Mouse (Mus musculus) forebrain, embryonic 12.5 days (tissue): Measurements from ENCODE around the gene Pdp2. TPM values are rescaled to one million over a fixed set of nuclear protein-coding genes. Genes with fewer than 3 reads are reported as not detected.

Experiments
- ATAC-seq: fragments of 200-750 bp; cut with Nextera tagmentation; 2 replicates; pipeline ENCODE4 v1.8.0; 2017; ENCODE audit warnings: moderate TSS enrichment; ENCODE audit not compliant: low FRiP score
- H3K27ac ChIP-seq: fragments of 300-500 bp; sonication (generic); 2 replicates; pipeline ENCODE4 v1.5.1; 2016; ENCODE audit warnings: mild to moderate bottlenecking
- H3K27me3 ChIP-seq: fragments of 300-500 bp; sonication (generic); 2 replicates; pipeline ENCODE4 v1.6.1; 2016; ENCODE audit warnings: mild to moderate bottlenecking
- H3K36me3 ChIP-seq: fragments of 300-500 bp; sonication (generic); replicated peaks from 2 replicates; pipeline ENCODE4 v1.6.1; 2016; ENCODE audit warnings: mild to moderate bottlenecking
- H3K4me1 ChIP-seq: fragments of 300-500 bp; sonication (generic); 2 replicates; pipeline ENCODE4 v1.6.1; 2016
- H3K4me2 ChIP-seq: fragments of 300-500 bp; sonication (generic); 2 replicates; pipeline ENCODE4 v1.6.1; 2016; ENCODE audit warnings: mild to moderate bottlenecking, moderate library complexity
- H3K4me3 ChIP-seq: fragments of 300-500 bp; sonication (generic); replicated peaks from 2 replicates; pipeline ENCODE4 v1.5.1; 2016; ENCODE audit warnings: mild to moderate bottlenecking
- H3K9ac ChIP-seq: fragments of 300-500 bp; sonication (generic); 2 replicates; pipeline ENCODE4 v1.6.1; 2016; ENCODE audit warnings: mild to moderate bottlenecking
- H3K9me3 ChIP-seq: fragments of 300-500 bp; sonication (generic); 2 replicates; pipeline ENCODE4 v1.6.1; 2016
- WGBS: fragments of 180-500 bp; shearing (Covaris S2); methylation state at CpG from one replicate; pipeline ENCODE4 v1.1.7; 2016; 5-methylcytosine and 5-hydroxymethylcytosine counted together
- polyA plus RNA-seq: library from polyadenylated mRNA; unstranded; fragments of >200 nt; fragmentation: Nextera tagmentation; extraction: Ambion mirVana; gene quantifications from 2 replicates; pipeline ENCODE4 v1.2.1, GENCODE M21; 2016

Gene Pdp2
- polyA plus RNA-seq, 1 experiment from 2014 or later = 14.2 TPM

DNA sequence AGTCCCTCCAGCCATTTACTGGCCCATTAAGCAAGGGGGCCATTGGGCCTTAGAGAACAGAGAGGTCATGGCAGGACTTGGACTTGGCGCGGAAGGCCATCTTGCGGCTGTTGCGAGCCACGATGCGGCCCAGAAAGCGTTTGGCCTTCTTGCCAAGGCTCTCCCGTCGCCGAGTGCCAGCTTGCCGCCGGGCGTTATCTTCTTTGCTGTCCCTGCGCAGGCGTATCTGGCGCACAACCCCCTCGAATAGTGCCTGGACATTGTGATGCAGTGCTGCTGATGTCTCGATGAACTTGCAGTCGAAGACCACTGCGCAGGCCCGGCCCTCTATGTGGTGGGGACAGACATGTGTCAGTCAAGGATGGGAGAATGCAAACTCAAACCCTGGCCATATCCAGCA, 37.2 kb downstream of the Pdp2 start:
- H3K27me3 ChIP-seq = peaks cover 38% of the 10 kb centered on the region
- no peak for ATAC-seq
- no peak overlapping the region for H3K27ac ChIP-seq
- H3K36me3 ChIP-seq = no peaks in the 10 kb centered on the region
- H3K4me3 ChIP-seq = no peak overlapping the region
- peaks cover 14% of the 10 kb centered on the region for H3K4me1 ChIP-seq
- 92% methylated on average over 21 of the region's 21 CpGs for WGBS
- no peak overlapping the region for H3K4me2 ChIP-seq
- no peaks in the 10 kb centered on the region for H3K9me3 ChIP-seq
- no peak overlapping the region for H3K9ac ChIP-seq

GRCm38 (mm10) chr8:104629306-104630110, 38.3 kb downstream of the Pdp2 start:
- ATAC-seq = no peak
- no peaks in the 10 kb centered on the region for H3K36me3 ChIP-seq
- 79% methylated on average over 22 of the region's 22 CpGs for WGBS
- H3K4me2 ChIP-seq = no peak overlapping the region
- H3K4me3 ChIP-seq = no peak overlapping the region
- no peaks in the 10 kb centered on the region for H3K9me3 ChIP-seq
- no peak overlapping the region for H3K9ac ChIP-seq
- H3K27ac ChIP-seq = no peak overlapping the region
- peaks cover 14% of the 10 kb centered on the region for H3K4me1 ChIP-seq
- peaks cover 38% of the 10 kb centered on the region for H3K27me3 ChIP-seq

- Histone ChIP-seq H3K9me3 (no peaks in the 10 kb centered on the region), H3K27ac (no peak overlapping the region), H3K4me3 (peak overlapping the region; percentile 42; the same call in 1 of the 2 replicates), H3K36me3 (no peaks in the 10 kb centered on the region), H3K4me1 (peaks cover 14% of the 10 kb centered on the region), H3K27me3 (peaks cover 38% of the 10 kb centered on the region), H3K9ac (no peak overlapping the region; the same call in 1 of the 2 replicates), H3K4me2 (peak overlapping the region; percentile 74)
- 37% methylated on average over 8 of the region's 8 CpGs for WGBS
- ATAC-seq = no peak
These were observed 38.8 kb downstream of the Pdp2 start for GRCm38 (mm10) chr8:104630111-104630479.

- Histone ChIP-seq H3K27ac (no peak overlapping the region), H3K9ac (peak overlapping the region; percentile 59; the same call in 1 of the 2 replicates)
- WGBS = under 1% methylated on average over 36 of the region's 36 CpGs
These were observed 39.3 kb downstream of the Pdp2 start for GRCm38 (mm10) chr8:104630574-104630973.

DNA sequence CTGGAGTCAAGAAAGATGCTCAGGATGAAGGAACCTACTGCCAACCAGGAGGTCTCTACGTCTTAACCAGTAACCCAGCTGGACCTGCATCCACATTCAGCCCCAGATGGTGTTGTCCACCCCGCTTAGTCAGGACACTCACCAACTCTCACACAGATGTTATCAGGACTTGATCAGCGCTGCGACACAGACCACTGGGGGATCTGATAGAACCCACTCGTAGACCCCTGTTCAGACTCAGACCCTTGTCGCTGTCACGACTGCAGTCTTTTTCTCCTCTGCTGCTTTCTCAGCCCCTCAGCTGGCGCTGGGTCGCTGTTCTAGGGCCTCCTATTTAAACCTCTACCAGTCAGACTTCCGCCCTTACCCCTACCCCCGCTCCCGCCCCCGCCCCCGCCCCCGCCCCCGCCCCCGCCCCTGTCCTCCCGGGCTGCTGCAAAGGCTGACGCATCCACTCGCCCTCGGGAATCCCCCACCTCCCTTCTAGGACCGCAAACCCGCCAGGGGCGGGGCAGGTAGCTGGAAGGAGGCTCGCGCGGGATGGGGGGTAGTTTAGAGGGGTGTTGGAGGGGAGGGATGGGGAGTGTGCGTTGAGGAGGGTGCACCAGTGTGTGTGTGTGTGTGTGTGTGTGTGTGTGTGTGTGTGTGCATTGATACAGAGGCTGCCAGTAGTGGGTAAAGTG, 39.9 kb downstream of the Pdp2 start, which contains the start of gene Rrad:
TSS of gene Rrad (minus strand) at position 347 of the 683 bp plus-strand sequence.
- Histone ChIP-seq H3K4me2 (peak within 1 kb of the TSS; percentile 74), H3K9ac (peak within 1 kb of the TSS; percentile 59), H3K4me1 (peaks cover 14% of the 10 kb centered on the region), H3K27ac (no peak within 1 kb of the TSS), H3K9me3 (no peaks in the 10 kb centered on the region), H3K4me3 (peak within 1 kb of the TSS; percentile 42), H3K36me3 (peaks cover 8% of the 10 kb centered on the region), H3K27me3 (peaks cover 38% of the 10 kb centered on the region)
- WGBS = 0% methylated on average over 17 of the region's 28 CpGs
- peak; percentile 65 for ATAC-seq

More at GRCm38 (mm10) chr8:104630574-104630973, 39.3 kb downstream of the Pdp2 start:
- Histone ChIP-seq H3K36me3 (peaks cover 2% of the 10 kb centered on the region; the same call in 1 of the 2 replicates), H3K27me3 (peaks cover 38% of the 10 kb centered on the region), H3K4me2 (peak overlapping the region; percentile 74), H3K4me1 (peaks cover 14% of the 10 kb centered on the region), H3K4me3 (peak overlapping the region; percentile 42), H3K9me3 (no peaks in the 10 kb centered on the region)
- ATAC-seq = peak; percentile 40; the same call in 1 of the 2 replicates

DNA sequence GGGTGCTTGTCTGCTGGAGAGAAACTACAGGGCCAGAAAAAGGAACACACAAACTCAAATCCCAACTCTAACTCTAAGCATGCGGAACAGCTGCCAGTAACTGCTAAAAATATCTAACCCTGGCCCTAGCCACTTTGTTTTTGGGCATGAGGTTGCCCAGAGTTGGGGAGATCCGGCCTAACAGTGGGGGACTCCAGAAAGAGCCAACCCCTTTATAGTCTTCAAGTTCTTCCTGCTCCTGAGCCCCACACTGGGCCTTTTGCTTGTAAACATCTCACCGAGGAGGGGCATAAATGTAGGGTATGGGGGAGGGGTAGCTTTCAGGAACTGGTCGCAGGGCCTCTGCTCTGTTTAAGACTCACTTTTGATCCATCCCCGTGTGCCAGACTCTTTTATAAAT, 40.7 kb downstream of the Pdp2 start:
- Histone ChIP-seq H3K4me3 (no peak overlapping the region), H3K4me1 (peaks cover 14% of the 10 kb centered on the region), H3K36me3 (peaks cover 8% of the 10 kb centered on the region), H3K27me3 (peaks cover 38% of the 10 kb centered on the region), H3K4me2 (no peak overlapping the region; the same call in 1 of the 2 replicates), H3K9ac (no peak overlapping the region), H3K9me3 (no peaks in the 10 kb centered on the region), H3K27ac (no peak overlapping the region)
- 33% methylated on average over 5 of the region's 5 CpGs for WGBS
- no peak for ATAC-seq

GRCm38 (mm10) chr8:104632486-104632885, 41.2 kb downstream of the Pdp2 start:
- WGBS = 69% methylated on average over 6 of the region's 6 CpGs
- ATAC-seq = no peak; the same call in 1 of the 2 replicates

GRCm38 (mm10) chr8:104633156-104633744, 42.0 kb downstream of the Pdp2 start:
- H3K27me3 ChIP-seq = peaks cover 38% of the 10 kb centered on the region
- whole genome bisulfite sequencing = 72% methylated on average over 9 of the region's 9 CpGs

More at GRCm38 (mm10) chr8:104632486-104632885, 41.2 kb downstream of the Pdp2 start:
- H3K4me3 ChIP-seq = no peak overlapping the region
- H3K36me3 ChIP-seq = peaks cover 11% of the 10 kb centered on the region
- no peaks in the 10 kb centered on the region for H3K9me3 ChIP-seq
- H3K4me1 ChIP-seq = peaks cover 14% of the 10 kb centered on the region
- H3K9ac ChIP-seq = no peak overlapping the region
- H3K27me3 ChIP-seq = peaks cover 38% of the 10 kb centered on the region
- H3K4me2 ChIP-seq = no peak overlapping the region
- H3K27ac ChIP-seq = no peak overlapping the region

DNA sequence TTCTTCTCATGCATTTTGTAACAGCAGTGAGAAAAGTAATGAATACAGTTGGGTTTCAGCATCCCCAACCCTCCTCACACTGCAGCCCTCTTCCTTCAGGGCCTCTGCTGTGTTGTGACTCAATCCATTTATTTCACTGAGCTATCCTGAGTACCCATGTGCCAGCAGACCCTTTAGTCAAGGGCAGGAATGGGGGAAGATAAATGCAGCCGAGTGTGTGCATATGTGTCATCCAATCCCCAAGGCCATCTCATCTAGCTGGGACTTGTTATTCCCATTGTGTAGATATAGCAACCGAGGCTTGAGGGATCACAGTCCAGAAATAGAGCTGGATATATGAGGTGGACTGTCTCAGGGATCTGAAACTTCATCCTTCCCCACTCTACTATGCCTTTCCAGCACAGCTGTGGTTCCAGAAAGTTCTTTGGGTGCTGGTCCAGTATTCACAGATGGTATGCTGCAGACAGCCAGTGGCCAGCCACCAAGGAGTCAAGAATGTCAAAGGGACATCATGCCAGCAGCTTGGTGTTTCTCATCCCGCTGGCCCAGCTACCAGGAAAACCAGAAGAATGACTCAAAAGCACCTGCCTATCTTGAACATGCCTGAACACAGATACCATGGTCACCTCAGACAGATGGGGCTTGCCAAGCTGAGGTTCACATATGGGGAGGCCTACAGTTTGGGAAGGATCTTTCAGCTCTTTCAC, 43.9 kb downstream of the Pdp2 start:
- Histone ChIP-seq H3K9ac (no peak overlapping the region), H3K27me3 (peaks cover 20% of the 10 kb centered on the region), H3K9me3 (no peaks in the 10 kb centered on the region), H3K36me3 (peaks cover 24% of the 10 kb centered on the region), H3K27ac (no peak overlapping the region), H3K4me3 (no peak overlapping the region), H3K4me2 (no peak overlapping the region), H3K4me1 (peaks cover 16% of the 10 kb centered on the region)
- WGBS = 95% methylated on average over 3 of the region's 3 CpGs
- no peak for ATAC-seq

More at GRCm38 (mm10) chr8:104633156-104633744, 42.0 kb downstream of the Pdp2 start:
- no peak for ATAC-seq
- Histone ChIP-seq H3K9ac (no peak overlapping the region), H3K36me3 (peaks cover 12% of the 10 kb centered on the region), H3K4me1 (peaks cover 14% of the 10 kb centered on the region), H3K4me2 (no peak overlapping the region), H3K27ac (no peak overlapping the region), H3K9me3 (no peaks in the 10 kb centered on the region), H3K4me3 (no peak overlapping the region)

GRCm38 (mm10) chr8:104638010-104638409, 46.8 kb downstream of the Pdp2 start:
- no peak for ATAC-seq
- 92% methylated on average over 6 of the region's 6 CpGs for WGBS
- H3K27me3 ChIP-seq = no peaks in the 10 kb centered on the region

GRCm38 (mm10) chr8:104640241-104640640, 49.0 kb downstream of the Pdp2 start:
- no peak for ATAC-seq
- peaks cover 17% of the 10 kb centered on the region for H3K4me1 ChIP-seq
- no peaks in the 10 kb centered on the region for H3K27me3 ChIP-seq
- H3K27ac ChIP-seq = no peak overlapping the region
- H3K9me3 ChIP-seq = no peaks in the 10 kb centered on the region
- H3K4me2 ChIP-seq = peak overlapping the region; percentile 96
- peaks cover 24% of the 10 kb centered on the region for H3K36me3 ChIP-seq
- peak overlapping the region; percentile 85 for H3K4me3 ChIP-seq
- H3K9ac ChIP-seq = peak overlapping the region; percentile 76
- WGBS = 85% methylated on average over 7 of the region's 7 CpGs

More at GRCm38 (mm10) chr8:104638010-104638409, 46.8 kb downstream of the Pdp2 start:
- no peaks in the 10 kb centered on the region for H3K9me3 ChIP-seq
- no peak overlapping the region for H3K27ac ChIP-seq
- H3K4me2 ChIP-seq = no peak overlapping the region
- H3K4me1 ChIP-seq = peaks cover 17% of the 10 kb centered on the region
- H3K9ac ChIP-seq = no peak overlapping the region
- H3K36me3 ChIP-seq = peaks cover 24% of the 10 kb centered on the region
- no peak overlapping the region for H3K4me3 ChIP-seq
